Mouse (Mus musculus): ENCODE measurements around the gene Cep78.

Cep78 gene

GRCm38 (mm10) chr19:15911441-15911840 is 73.3 kb downstream of the Cep78 start:
- DNase-seq (ENCODE audit: inconsistent age in 2 of 2, low spot score in 1 of 2), result no peak

- no peak for DNase-seq (ENCODE audit: inconsistent age in 2 of 2, low spot score in 1 of 2)
Measured at GRCm38 (mm10) chr19:15910987-15911386, 73.8 kb downstream of the Cep78 start.

DNA sequence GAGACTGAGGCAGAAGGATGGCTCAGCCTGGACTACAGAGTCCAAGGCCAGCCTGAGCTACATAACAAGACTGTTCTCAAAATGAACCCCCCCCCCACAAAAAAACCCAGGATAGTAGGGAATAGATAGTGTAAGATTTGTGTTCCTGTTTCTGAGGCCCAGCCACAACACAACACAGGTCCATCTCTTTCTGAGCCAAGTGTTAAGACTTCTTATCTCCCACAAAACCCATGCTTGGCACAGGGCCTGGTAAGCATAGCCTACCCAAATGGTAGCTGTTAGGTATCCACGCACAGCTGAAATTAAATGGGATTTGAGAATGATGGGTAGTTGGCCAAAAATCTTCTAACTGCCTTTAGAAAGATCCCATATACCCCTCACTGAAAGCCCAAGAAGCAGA is 74.3 kb downstream of the Cep78 start:
- no peak for DNase-seq (ENCODE audit: inconsistent age in 2 of 2, low spot score in 1 of 2)

- DNase-seq (ENCODE audit: inconsistent age in 2 of 2, low spot score in 1 of 2), result no peak
Measured at GRCm38 (mm10) chr19:15908016-15908415, 76.8 kb downstream of the Cep78 start.
